Mouse (Mus musculus) stomach, postnatal 0 days (tissue): Measurements from ENCODE around the gene Wsb1. TPM values are rescaled to one million over a fixed set of nuclear protein-coding genes. Genes with fewer than 3 reads are reported as not detected.
A peak's percentile ranks its signal among the peaks of the same experiment; 100 is the strongest.

Experiments
- ATAC-seq: fragments of 200-750 bp; cut with Nextera tagmentation; 2 replicates; pipeline ENCODE4 v1.8.0; 2017; ENCODE audit not compliant: low FRiP score, low TSS enrichment
- DNase-seq: peaks from one replicate; pipeline ENCODE4 v3.0.0-alpha.2; 2016; ENCODE audit warnings: low spot score
- H3K27ac ChIP-seq: fragments of 300-500 bp; sonication (generic); replicated peaks from 2 replicates; pipeline ENCODE4 v1.5.1; 2014; ENCODE audit warnings: mild to moderate bottlenecking, control low read depth
- H3K27me3 ChIP-seq: fragments of 300-500 bp; sonication (generic); 2 replicates; pipeline ENCODE4 v1.6.1; 2014; ENCODE audit warnings: low read length; ENCODE audit not compliant: control insufficient read depth, insufficient read depth
- H3K36me3 ChIP-seq: fragments of 300-500 bp; sonication (generic); 2 replicates; pipeline ENCODE4 v1.6.1; 2014; ENCODE audit warnings: low read length, mixed read lengths; ENCODE audit not compliant: control insufficient read depth, insufficient read depth
- H3K4me1 ChIP-seq: fragments of 300-500 bp; sonication (generic); replicated peaks from 2 replicates; pipeline ENCODE4 v1.6.1; 2014; ENCODE audit warnings: antibody characterized with exemption; ENCODE audit not compliant: control insufficient read depth, insufficient read depth
- H3K4me2 ChIP-seq: fragments of 300-500 bp; sonication (generic); replicated peaks from 2 replicates; pipeline ENCODE4 v1.6.1; 2014; ENCODE audit warnings: low read depth, mild to moderate bottlenecking, control low read depth, moderate library complexity
- H3K4me3 ChIP-seq: fragments of 300-500 bp; sonication (generic); 2 replicates; pipeline ENCODE4 v1.5.1; 2014; ENCODE audit warnings: low read depth, low read length, control low read depth
- H3K9ac ChIP-seq: fragments of 300-500 bp; sonication (generic); 2 replicates; pipeline ENCODE4 v1.6.1; 2014; ENCODE audit warnings: mild to moderate bottlenecking, low read length, control low read depth, mixed read lengths
- H3K9me3 ChIP-seq: fragments of 300-500 bp; sonication (generic); 2 replicates; pipeline ENCODE4 v1.6.1; 2016; ENCODE audit warnings: low read length; ENCODE audit not compliant: control insufficient read depth
- CTCF ChIP-seq: IDR thresholded peaks from 2 replicates; pipeline ENCODE4 v1.5.1; 2016; ENCODE audit warnings: antibody characterized with exemption, low read depth, mild to moderate bottlenecking, moderate library complexity
- EP300 ChIP-seq: optimal IDR thresholded peaks from 2 replicates; pipeline ENCODE3; 2016; ENCODE audit warnings: antibody characterized with exemption
- WGBS: fragments of 180-500 bp; shearing (Covaris S2); extraction: QIAGEN DNeasy Blood & Tissue Kit; methylation state at CpG from one replicate; pipeline ENCODE4 v1.1.7; 2014; 5-methylcytosine and 5-hydroxymethylcytosine counted together
- polyA plus RNA-seq: library from polyadenylated mRNA; unstranded; fragments of >200 nt; fragmentation: Nextera tagmentation; extraction: Ambion mirVana; gene quantifications from 2 replicates; pipeline ENCODE4 v1.2.1, GENCODE M21; 2015

Wsb1 gene
- polyA plus RNA-seq, 1 experiment from 2014 or later: 53.6 TPM

DNA sequence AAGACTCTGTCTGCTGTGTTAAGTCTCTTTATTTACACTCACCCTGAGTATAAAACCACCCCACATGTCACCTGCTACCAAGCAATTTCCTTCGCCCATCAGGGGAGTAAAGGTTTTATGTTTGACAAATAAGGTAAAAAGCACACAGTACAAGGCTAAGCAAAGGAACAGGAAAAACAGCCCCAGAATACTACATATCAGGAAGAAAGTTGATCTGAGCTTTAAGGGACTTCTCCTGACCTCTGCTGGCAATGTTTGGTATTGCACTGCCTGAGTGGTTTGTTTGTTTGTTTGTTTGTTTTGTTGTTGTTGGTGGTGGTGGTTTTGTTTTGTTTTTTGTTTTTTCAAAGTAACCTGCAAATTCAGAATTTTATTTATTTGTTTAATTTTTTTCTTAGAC, 41.7 kb upstream of the Wsb1 start:
- no peaks in the 10 kb centered on the region for H3K27me3 ChIP-seq
- TF ChIP-seq EP300: no peak
- peak; percentile 89 for TF ChIP-seq CTCF
- H3K36me3 ChIP-seq: no peaks in the 10 kb centered on the region
- H3K27ac ChIP-seq: no peak overlapping the region
- no peak overlapping the region for H3K4me3 ChIP-seq
- no peak for ATAC-seq
- no peaks in the 10 kb centered on the region for H3K4me1 ChIP-seq
- no peak overlapping the region for H3K4me2 ChIP-seq
- 32% methylated on average over 1 of the region's 1 CpGs for WGBS
- DNase-seq: peak; percentile 44
- H3K9me3 ChIP-seq: no peaks in the 10 kb centered on the region
- H3K9ac ChIP-seq: no peak overlapping the region

GRCm38 (mm10) chr11:79293971-79294370, 39.5 kb upstream of the Wsb1 start:
- Histone ChIP-seq H3K36me3 (no peaks in the 10 kb centered on the region), H3K27ac (no peak overlapping the region), H3K4me3 (no peak overlapping the region), H3K4me2 (no peak overlapping the region), H3K9me3 (no peaks in the 10 kb centered on the region), H3K27me3 (no peaks in the 10 kb centered on the region), H3K9ac (no peak overlapping the region), H3K4me1 (no peaks in the 10 kb centered on the region)
- TF ChIP-seq CTCF (no peak), EP300 (no peak)
- ATAC-seq (no peak), DNase-seq (no peak)
- WGBS: 33% methylated on average over 1 of the region's 1 CpGs

DNA sequence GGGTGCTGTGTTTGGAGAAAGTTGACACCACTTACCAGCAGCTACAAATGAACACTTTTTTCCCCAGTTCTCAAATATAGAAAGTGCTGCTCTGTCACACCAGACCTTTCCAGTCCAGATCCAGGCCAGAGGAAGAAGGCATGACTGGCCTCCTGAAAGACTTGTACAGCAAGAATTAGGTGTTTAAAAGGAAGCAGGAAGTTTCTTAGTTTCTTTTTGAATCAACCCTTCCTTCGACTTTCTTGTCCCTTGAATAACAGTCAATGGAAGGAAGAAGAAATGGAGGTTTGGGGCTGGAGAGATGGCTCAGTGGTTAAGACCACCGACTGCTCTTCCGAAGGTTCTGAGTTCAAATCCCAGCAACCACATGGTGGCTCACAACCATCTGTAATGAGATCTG, 38.6 kb upstream of the Wsb1 start:
- DNase-seq (no peak), ATAC-seq (no peak)
- Histone ChIP-seq H3K4me1 (no peaks in the 10 kb centered on the region), H3K9me3 (no peaks in the 10 kb centered on the region), H3K27ac (no peak overlapping the region), H3K27me3 (no peaks in the 10 kb centered on the region), H3K36me3 (no peaks in the 10 kb centered on the region), H3K9ac (no peak overlapping the region), H3K4me3 (no peak overlapping the region), H3K4me2 (no peak overlapping the region)
- TF ChIP-seq CTCF (no peak), EP300 (no peak)
- WGBS: 81% methylated on average over 3 of the region's 3 CpGs

- Histone ChIP-seq H3K4me1 (no peaks in the 10 kb centered on the region), H3K4me3 (no peak overlapping the region), H3K27ac (no peak overlapping the region), H3K4me2 (no peak overlapping the region), H3K9me3 (no peaks in the 10 kb centered on the region), H3K27me3 (no peaks in the 10 kb centered on the region), H3K36me3 (no peaks in the 10 kb centered on the region), H3K9ac (no peak overlapping the region)
- TF ChIP-seq CTCF: no peak
- no peak for TF ChIP-seq EP300
- no peak for ATAC-seq
- WGBS: 70% methylated on average over 3 of the region's 3 CpGs
- no peak for DNase-seq
These were observed 37.7 kb upstream of the Wsb1 start for GRCm38 (mm10) chr11:79292130-79292529.

- Histone ChIP-seq H3K27ac (no peak overlapping the region), H3K4me1 (no peaks in the 10 kb centered on the region), H3K9ac (no peak overlapping the region), H3K4me3 (no peak overlapping the region), H3K27me3 (no peaks in the 10 kb centered on the region), H3K9me3 (no peaks in the 10 kb centered on the region), H3K4me2 (no peak overlapping the region), H3K36me3 (no peaks in the 10 kb centered on the region)
- DNase-seq (no peak), ATAC-seq (no peak)
- WGBS: 46% methylated on average over 5 of the region's 5 CpGs
- TF ChIP-seq EP300 (no peak), CTCF (no peak)
These were observed 37.2 kb upstream of the Wsb1 start for GRCm38 (mm10) chr11:79291651-79292050.

DNA sequence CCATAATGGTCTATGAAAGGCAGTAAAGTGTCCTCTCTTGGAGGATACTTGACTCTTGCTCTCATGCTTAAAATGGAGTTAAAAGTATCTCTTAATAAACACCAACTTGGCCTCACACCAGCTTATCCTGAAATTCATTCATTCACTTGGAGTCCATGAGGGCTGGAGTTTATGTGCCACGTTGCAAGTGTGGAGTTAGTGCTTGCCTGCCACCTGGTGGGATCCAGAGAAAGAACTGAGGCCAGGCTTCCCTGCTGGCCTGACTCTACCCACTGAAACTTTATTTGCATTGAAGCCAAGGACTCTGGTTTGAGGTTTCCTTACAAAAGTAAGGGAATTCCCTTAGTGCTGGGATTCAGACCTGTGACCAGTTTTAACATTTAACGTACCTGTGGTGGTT, 36.0 kb upstream of the Wsb1 start:
- TF ChIP-seq EP300: no peak
- TF ChIP-seq CTCF: peak; percentile 86
- peak; percentile 64; the same call in 1 of the 2 replicates for ATAC-seq
- H3K4me1 ChIP-seq: no peaks in the 10 kb centered on the region
- H3K4me2 ChIP-seq: no peak overlapping the region
- H3K36me3 ChIP-seq: no peaks in the 10 kb centered on the region
- DNase-seq: peak; percentile 61
- H3K4me3 ChIP-seq: no peak overlapping the region
- WGBS: 50% methylated on average over 2 of the region's 2 CpGs
- H3K9me3 ChIP-seq: no peaks in the 10 kb centered on the region
- H3K27me3 ChIP-seq: no peaks in the 10 kb centered on the region
- no peak overlapping the region for H3K27ac ChIP-seq
- no peak overlapping the region for H3K9ac ChIP-seq
